Mouse (Mus musculus): ENCODE measurements around the gene Draxin.

GRCm38 (mm10) chr4:148171261-148171660 is 40.8 kb upstream of the Draxin start:
- TF ChIP-seq CTCF (conservative IDR thresholded peaks at IDR 0.05 in 1 of 2, IDR thresholded peaks at IDR 0.05 in 1 of 2; ENCODE audit: low read depth in 2 of 2, low read length in 2 of 2) (no peak), UBTF (IDR thresholded peaks at IDR 0.05; ENCODE audit: low read depth, low read length) (no peak), POLR2A (IDR thresholded peaks at IDR 0.05; ENCODE audit: low read depth, low read length) (no peak), ZKSCAN1 (IDR thresholded peaks at IDR 0.05; ENCODE audit: borderline replicate concordance, low read depth, low read length) (no peak), MEF2A (IDR thresholded peaks at IDR 0.05; ENCODE audit: borderline replicate concordance, low read depth, low read length) (no peak), JUND (conservative IDR thresholded peaks at IDR 0.05; ENCODE audit: low read depth, low read length) (no peak), MAX (IDR thresholded peaks at IDR 0.05; ENCODE audit: low read length) (no peak), EP300 (IDR thresholded peaks at IDR 0.05; ENCODE audit: low read length) (no peak), MAFK (IDR thresholded peaks at IDR 0.05; ENCODE audit: insufficient replicate concordance, low read length) (no peak), KAT2A (IDR thresholded peaks at IDR 0.05; ENCODE audit: insufficient replicate concordance, low read length) (no peak), USF1 (IDR thresholded peaks at IDR 0.05; ENCODE audit: low read depth, low read length) (no peak), TCF12 (IDR thresholded peaks at IDR 0.05; ENCODE audit: low read depth, low read length) (no peak), ETS1 (conservative IDR thresholded peaks at IDR 0.05; ENCODE audit: low read depth, low read length) (no peak), ZC3H11A (IDR thresholded peaks at IDR 0.05; ENCODE audit: low read depth, low read length) (no peak)
